Mouse (Mus musculus) hindbrain, embryonic 10.5 days (tissue): Measurements from ENCODE around the gene Mob1a. TPM values are rescaled to one million over a fixed set of nuclear protein-coding genes. Genes with fewer than 3 reads are reported as not detected.

Experiments used
- DNase-seq: peaks from one replicate; pipeline ENCODE4 v3.0.0-alpha.2; 2017; ENCODE audit warnings: low spot score
- H3K27ac ChIP-seq: fragments of 300-500 bp; sonication (generic); 2 replicates; pipeline ENCODE4 v1.5.1; 2016; ENCODE audit warnings: mild to moderate bottlenecking, moderate library complexity
- H3K27me3 ChIP-seq: fragments of 300-500 bp; sonication (generic); 2 replicates; pipeline ENCODE4 v1.6.1; 2016; ENCODE audit warnings: mild to moderate bottlenecking; ENCODE audit not compliant: poor library complexity, insufficient read depth, severe bottlenecking
- H3K36me3 ChIP-seq: fragments of 300-500 bp; sonication (generic); 2 replicates; pipeline ENCODE4 v1.6.1; 2016; ENCODE audit warnings: mild to moderate bottlenecking, moderate library complexity
- H3K4me1 ChIP-seq: fragments of 300-500 bp; sonication (generic); replicated peaks from 2 replicates; pipeline ENCODE4 v1.6.1; 2016; ENCODE audit warnings: mild to moderate bottlenecking
- H3K4me3 ChIP-seq: fragments of 300-500 bp; sonication (generic); 2 replicates; pipeline ENCODE4 v1.5.1; 2016; ENCODE audit warnings: mild to moderate bottlenecking, moderate library complexity
- H3K9me3 ChIP-seq: fragments of 300-500 bp; sonication (generic); 2 replicates; pipeline ENCODE4 v1.6.1; 2016; ENCODE audit warnings: mild to moderate bottlenecking, moderate library complexity
- WGBS: fragments of 180-500 bp; shearing (Covaris S2); methylation state at CpG from one replicate; pipeline ENCODE4 v1.1.7; 2016; 5-methylcytosine and 5-hydroxymethylcytosine counted together
- polyA plus RNA-seq: library from polyadenylated mRNA; unstranded; fragments of >200 nt; fragmentation: Nextera tagmentation; extraction: Ambion mirVana; gene quantifications from 2 replicates; pipeline ENCODE4 v1.2.1, GENCODE M21; 2016

Gene Mob1a
- polyA plus RNA-seq, 1 experiment from 2014 or later, result 50.1 TPM

- no peak for DNase-seq
- Histone ChIP-seq H3K4me3 (no peak overlapping the region), H3K27ac (no peak overlapping the region), H3K36me3 (peaks cover 100% of the 10 kb centered on the region), H3K27me3 (no peaks in the 10 kb centered on the region), H3K9me3 (no peaks in the 10 kb centered on the region), H3K4me1 (0 out of 2 replicates have a peak, but pooled peaks cover 1% of the 10 kb centered on the region)
- 84% methylated on average over 3 of the region's 3 CpGs for WGBS
These were observed 45.5 kb downstream of the Mob1a start for GRCm38 (mm10) chr6:83371350-83371749.

GRCm38 (mm10) chr6:83373704-83374300 lies 48.0 kb downstream of the Mob1a start:
- H3K9me3 ChIP-seq, result no peaks in the 10 kb centered on the region
- no peak overlapping the region for H3K4me3 ChIP-seq
- peaks cover 100% of the 10 kb centered on the region for H3K36me3 ChIP-seq
- DNase-seq, result no peak
- H3K27me3 ChIP-seq, result no peaks in the 10 kb centered on the region
- H3K4me1 ChIP-seq, result no peaks in the 10 kb centered on the region
- no peak overlapping the region for H3K27ac ChIP-seq
- WGBS, result 88% methylated on average over 9 of the region's 9 CpGs

- H3K4me1 ChIP-seq, result no peaks in the 10 kb centered on the region
- H3K27ac ChIP-seq, result no peak overlapping the region
- peaks cover 98% of the 10 kb centered on the region for H3K36me3 ChIP-seq
- H3K9me3 ChIP-seq, result no peaks in the 10 kb centered on the region
- no peak overlapping the region for H3K4me3 ChIP-seq
- DNase-seq, result no peak
- no peaks in the 10 kb centered on the region for H3K27me3 ChIP-seq
- WGBS, result 86% methylated on average over 10 of the region's 10 CpGs
These were observed 56.0 kb downstream of the Mob1a start for GRCm38 (mm10) chr6:83381510-83382491.

- Histone ChIP-seq H3K4me3 (no peak overlapping the region), H3K36me3 (peaks cover 89% of the 10 kb centered on the region), H3K9me3 (no peaks in the 10 kb centered on the region), H3K27ac (no peak overlapping the region), H3K27me3 (no peaks in the 10 kb centered on the region), H3K4me1 (no peaks in the 10 kb centered on the region)
- 93% methylated on average over 9 of the region's 9 CpGs for WGBS
- DNase-seq, result no peak
These were observed 59.8 kb downstream of the Mob1a start for GRCm38 (mm10) chr6:83385569-83386090.

- no peaks in the 10 kb centered on the region for H3K27me3 ChIP-seq
- no peaks in the 10 kb centered on the region for H3K9me3 ChIP-seq
- WGBS, result 90% methylated on average over 8 of the region's 8 CpGs
- peaks cover 89% of the 10 kb centered on the region for H3K36me3 ChIP-seq
- no peaks in the 10 kb centered on the region for H3K4me1 ChIP-seq
- DNase-seq, result no peak
- no peak overlapping the region for H3K27ac ChIP-seq
- H3K4me3 ChIP-seq, result no peak overlapping the region
These were observed 66.5 kb downstream of the Mob1a start for GRCm38 (mm10) chr6:83392166-83392780.

Other genes starting within 250 kb of the Mob1a start
- 41.1 and 42.2 TPM in 2 replicates for gene Pcgf1, start 248.1 kb upstream of the Mob1a start, polyA plus RNA-seq
- 0.39 and 0.55 TPM in 2 replicates for gene Lbx2, start 239.6 kb upstream of the Mob1a start, polyA plus RNA-seq
- gene Ccdc142, start 224.4 kb upstream of the Mob1a start, polyA plus RNA-seq, result 3.0 and 3.8 TPM in 2 replicates
- gene Gm42688, start 224.4 kb upstream of the Mob1a start, polyA plus RNA-seq, result 2.2 and 3.2 TPM in 2 replicates
- 151 and 154 TPM in 2 replicates for gene Mrpl53, start 217.0 kb upstream of the Mob1a start, polyA plus RNA-seq
- 37.9 and 40.0 TPM in 2 replicates for gene Mogs, start 210.5 kb upstream of the Mob1a start, polyA plus RNA-seq
- gene Wbp1, start 204.5 kb upstream of the Mob1a start, polyA plus RNA-seq, result 157 and 245 TPM in 2 replicates
- 19.8 and 22.8 TPM in 2 replicates for gene Ino80b, start 200.6 kb upstream of the Mob1a start, polyA plus RNA-seq
- gene Rtkn, start 190.6 kb upstream of the Mob1a start, polyA plus RNA-seq, result 40.5 and 46.4 TPM in 2 replicates
- gene Wdr54, start 169.6 kb upstream of the Mob1a start, polyA plus RNA-seq, result 14.2 and 15.9 TPM in 2 replicates
- gene 1700003E16Rik, start 169.6 kb upstream of the Mob1a start, polyA plus RNA-seq, result 3.1 and 6.0 TPM in 2 replicates
- 121 and 140 TPM in 2 replicates for gene Dctn1, start 160.1 kb upstream of the Mob1a start, polyA plus RNA-seq
- 1.1 and 5.3 TPM in 2 replicates for gene Slc4a5, start 106.2 kb upstream of the Mob1a start, polyA plus RNA-seq
- gene Mthfd2, start 108 bp upstream of the Mob1a start, polyA plus RNA-seq, result 43.6 and 61.8 TPM in 2 replicates
- 138 and 158 TPM in 2 replicates for gene Bola3, start 23.1 kb downstream of the Mob1a start, polyA plus RNA-seq
- 51.1 and 56.5 TPM in 2 replicates for gene Tet3, start 133.1 kb downstream of the Mob1a start, polyA plus RNA-seq
- 61.3 and 68.8 TPM in 2 replicates for gene Dguok, start 181.0 kb downstream of the Mob1a start, polyA plus RNA-seq
- gene Actg2, start 210.2 kb downstream of the Mob1a start, polyA plus RNA-seq, result 0.92 and 2.1 TPM in 2 replicates
- gene Stambp, start 246.7 kb downstream of the Mob1a start, polyA plus RNA-seq, result 17.5 and 24.3 TPM in 2 replicates